In the genomic region with DNA sequence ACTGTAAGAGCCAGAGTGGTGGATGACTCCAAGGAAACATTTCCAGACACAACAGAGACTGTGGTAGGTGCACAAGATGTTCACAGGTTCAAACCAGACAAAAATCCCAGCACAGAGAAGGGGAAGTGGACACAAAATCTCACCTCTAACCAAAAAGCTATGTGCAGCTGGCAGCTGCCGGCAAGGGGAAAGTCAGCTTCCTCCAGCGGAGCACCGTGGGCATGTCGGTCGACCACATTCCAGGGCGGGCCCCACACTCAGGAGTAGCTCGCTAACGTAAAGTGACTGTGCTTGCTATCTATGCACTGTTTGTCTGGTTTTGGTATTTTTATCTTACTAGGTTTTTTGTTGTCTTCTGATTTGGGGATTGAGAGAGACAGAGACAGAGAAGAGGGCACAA, we compare ENCODE assay signal across 12 mouse cellular contexts. TPM values are rescaled to one million over a fixed set of nuclear protein-coding genes. Genes with fewer than 3 reads are reported as not detected.
DNase-seq lines count a peak whose midpoint lies in the region; ATAC-seq and TF ChIP-seq lines count a peak whose summit lies in the region.
"Had no signal": no experiment of that assay in that cellular context is flagged by ENCODE, and none has a peak within 500 bp of the region (broad histone marks: within the 10 kb centered on the region; RNA-seq: fewer than 3 reads in every experiment).

No protein-coding gene starts in this region.

- H3K27me3 ChIP-seq in liver, postnatal 0 days (ENCODE audit: insufficient read depth, low read length): no peaks in the 10 kb centered on the region
- H3K27me3 ChIP-seq: hindbrain, embryonic 13.5 days; limb, embryonic 13.5 days had no signal

- H3K27ac ChIP-seq in liver, postnatal 0 days (ENCODE audit: low read depth): no peak overlapping the region
- H3K27ac ChIP-seq: hindbrain, embryonic 13.5 days; layer of hippocampus, adult 2 months; limb, embryonic 13.5 days had no signal

- TF ChIP-seq EP300 in liver, postnatal 0 days (IDR thresholded peaks at IDR 0.05; ENCODE audit: low read depth): no peak

- 21% methylated on average over 8 of the region's 8 CpGs for WGBS in liver, postnatal 0 days (ENCODE audit: insufficient replicate concordance)

- no peaks in the 10 kb centered on the region for H3K9me3 ChIP-seq in liver, postnatal 0 days (ENCODE audit: low read length)
- H3K9me3 ChIP-seq: hindbrain, embryonic 13.5 days; limb, embryonic 13.5 days had no signal

- TF ChIP-seq CTCF in liver, postnatal 0 days (IDR thresholded peaks at IDR 0.05; ENCODE audit: low read depth): no peak

- H3K4me2 ChIP-seq in liver, postnatal 0 days (ENCODE audit: low read depth, low read length): no peak overlapping the region
- H3K4me2 ChIP-seq: hindbrain, embryonic 13.5 days; limb, embryonic 13.5 days had no signal

- no peaks in the 10 kb centered on the region for H3K36me3 ChIP-seq in liver, postnatal 0 days (replicated peaks; ENCODE audit: insufficient read depth, low read length)
- H3K36me3 ChIP-seq: hindbrain, embryonic 13.5 days; limb, embryonic 13.5 days had no signal

- H3K4me1 ChIP-seq in liver, postnatal 0 days (ENCODE audit: insufficient read depth): no peaks in the 10 kb centered on the region; the same call in 1 of the 2 replicates
- H3K4me1 ChIP-seq: limb, embryonic 13.5 days had no signal

- H3K9ac ChIP-seq in liver, postnatal 0 days (replicated peaks): no peak overlapping the region
- H3K9ac ChIP-seq: hindbrain, embryonic 13.5 days; limb, embryonic 13.5 days had no signal

- DNase-seq in liver: peak; percentile 35
- DNase-seq in liver, postnatal 0 days: no peak
- peak; percentile 6 for DNase-seq in c-Kit-positive CD71-positive TER-119-negative erythroid progenitor cells, embryonic 14.5 days (ENCODE audit: low read depth)
- peak; percentile 39 for DNase-seq in lung, postnatal 25 days (ENCODE audit: low spot score)
- DNase-seq in thymus, postnatal 14 days: peak; percentile 60
- DNase-seq in frontal cortex, postnatal 36 days (ENCODE audit: low spot score in 2 of 2): no peak
- no peak for DNase-seq in adrenal gland, postnatal 36 days

- H3K4me3 ChIP-seq in liver, postnatal 0 days (ENCODE audit: low read depth, low read length): no peak overlapping the region
- H3K4me3 ChIP-seq: hindbrain, embryonic 13.5 days; layer of hippocampus, adult 2 months; limb, embryonic 13.5 days had no signal

- ATAC-seq in liver, postnatal 0 days: no peak
- no peak for ATAC-seq in inflammation-experienced regulatory T-cells, adult 6 months
- ATAC-seq: midbrain, embryonic 16.5 days had no signal

RNA-seq across cellular contexts. Expression of a gene that starts 7.2 kb away (rescaled TPM):
- 1.1 and 1.4 TPM in 2 replicates for polyA plus RNA-seq in liver, postnatal 0 days (2015; fragmentation: Nextera tagmentation; extraction: Ambion mirVana)
- 10 to 100 TPM; 15.1 to 26.7 TPM for total RNA-seq in adrenal gland, postnatal 36 days (2021)
- polyA plus RNA-seq in inflammation-experienced regulatory T-cells, adult 6 months (2017; shearing (Covaris generic)): 10 to 100 TPM in 2 of 3 experiments, 1 to 10 TPM in 1; 7.0 to 13.0 (median 11.0) TPM

Comparison
In these comparisons a context has a peak if more than half of its experiments do, and no peak if none do; other contexts are left out.
1. DNase-seq: peak in liver (single experiment), c-Kit-positive CD71-positive TER-119-negative erythroid progenitor cells, embryonic 14.5 days (single experiment), lung, postnatal 25 days (single experiment) and thymus, postnatal 14 days (single experiment); none in liver, postnatal 0 days (single experiment), frontal cortex, postnatal 36 days (0 of 2) and adrenal gland, postnatal 36 days (0 of 2).